Mouse (Mus musculus) ovary, adult 18-20 months (tissue): ENCODE measurements at regions not wholly inside any gene's neighbourhood (a gene's known extent, or its start where the extent isn't known, plus 50 kb on each side); places are given as distances from the start of the nearest gene placed in this dataset.
"Not testable (repeated sequence)": the region's sequence is repeated elsewhere in the genome, so short reads cannot be mapped to it uniquely, and the experiment has no call there.

Source experiments
- DNase-seq: peaks from one replicate; pipeline ENCODE4 v3.0.0; 2022; ENCODE audit warnings: low spot score, mixed read lengths

DNA sequence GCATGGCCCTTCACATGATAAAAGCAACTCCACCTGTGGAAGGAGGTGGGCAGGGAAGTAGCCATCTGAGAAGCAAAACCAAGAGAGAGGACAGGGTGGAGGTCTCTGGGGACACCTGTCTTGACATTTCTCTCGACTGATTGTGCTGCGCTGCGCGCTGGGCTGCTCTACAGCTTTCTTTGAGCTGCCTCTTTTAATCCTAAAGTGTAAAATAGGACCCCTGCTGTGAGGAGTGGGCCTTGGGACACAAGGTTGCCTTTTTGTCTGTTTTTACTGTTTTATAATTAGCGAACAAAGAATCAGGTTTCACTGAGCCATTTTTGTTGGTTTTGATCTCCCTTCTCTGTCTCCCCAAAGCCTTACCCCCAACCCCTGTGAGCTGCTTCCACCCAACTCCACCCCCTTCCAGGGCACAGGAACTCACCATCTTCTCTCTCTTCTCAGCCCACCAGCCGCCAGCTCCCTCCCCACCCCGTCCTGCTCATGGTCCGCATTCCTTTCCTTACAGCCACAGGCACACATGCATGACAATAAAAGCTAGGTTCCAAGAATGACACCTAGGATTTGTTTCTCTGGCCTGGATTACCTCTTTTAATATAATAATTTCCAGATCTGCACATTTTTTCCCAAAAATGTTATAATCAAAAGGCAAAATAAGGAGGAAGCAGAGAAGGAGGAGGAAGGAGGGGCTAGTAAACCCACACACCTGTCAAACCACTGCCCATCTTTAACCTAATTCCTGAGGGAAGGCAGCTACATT is 57.3 kb downstream of the Cbln4 start:
- DNase-seq, result no peak

DNA sequence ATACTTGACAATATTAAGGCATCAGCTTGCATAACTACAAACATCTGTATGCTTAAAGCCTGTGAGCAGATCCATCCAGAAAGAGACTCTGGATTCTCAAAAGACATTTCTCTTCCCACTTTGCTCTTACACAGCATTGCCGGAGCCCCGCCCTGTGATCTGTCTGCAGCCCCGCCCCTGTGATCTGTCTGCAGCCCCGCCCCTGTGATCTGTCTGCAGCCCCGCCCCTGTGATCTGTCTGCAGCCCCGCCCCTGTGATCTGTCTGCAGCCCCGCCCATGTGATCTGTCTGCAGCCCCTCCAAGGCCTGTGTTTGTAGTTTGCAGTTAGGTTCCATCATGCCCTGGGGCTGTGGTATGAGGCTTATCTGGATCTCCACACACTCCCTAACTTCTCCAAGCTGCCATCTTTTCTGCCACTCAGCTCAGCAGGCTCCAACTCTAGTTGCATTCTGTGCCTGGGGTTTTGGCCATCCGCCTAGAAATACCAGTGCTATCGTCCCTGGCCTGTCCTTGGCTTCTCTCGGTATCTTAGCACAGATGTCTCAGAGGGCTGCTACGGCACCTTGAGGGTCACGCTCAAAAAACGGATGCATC is 73.9 kb downstream of the Cbln4 start:
- peak; percentile 82 for DNase-seq

DNA sequence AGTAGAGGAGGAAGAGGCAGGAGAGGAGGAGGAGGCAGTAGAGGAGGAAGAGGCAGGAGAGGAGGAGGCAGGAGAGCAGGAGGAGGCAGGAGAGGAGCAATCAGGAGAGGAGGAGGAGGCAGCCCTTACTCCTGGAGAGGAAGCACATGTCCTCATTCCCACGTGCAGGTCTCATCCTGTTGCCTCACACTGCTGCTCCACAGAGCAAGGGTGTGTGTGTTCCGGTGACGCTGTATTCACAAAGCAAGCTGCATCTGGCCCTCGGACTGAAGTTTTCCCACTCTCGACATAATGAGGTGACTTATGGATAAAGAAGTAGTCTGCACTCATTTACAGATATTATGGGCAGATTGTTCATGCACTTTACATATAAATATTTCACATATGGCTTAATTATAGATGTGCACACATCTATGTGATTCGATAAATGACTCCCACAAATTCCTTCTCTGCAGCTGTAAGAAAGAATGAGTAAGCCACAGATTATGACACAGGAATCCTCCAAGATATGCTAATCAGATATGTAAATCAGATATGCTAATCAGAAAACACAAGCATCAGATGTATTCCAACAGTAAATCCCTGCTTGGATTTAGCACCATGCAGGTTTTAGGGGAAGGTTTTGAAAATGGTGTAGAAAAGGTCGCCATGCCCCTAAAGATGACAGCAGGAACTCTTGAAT is 96.6 kb downstream of the Cbln4 start:
- DNase-seq, result no peak

DNA sequence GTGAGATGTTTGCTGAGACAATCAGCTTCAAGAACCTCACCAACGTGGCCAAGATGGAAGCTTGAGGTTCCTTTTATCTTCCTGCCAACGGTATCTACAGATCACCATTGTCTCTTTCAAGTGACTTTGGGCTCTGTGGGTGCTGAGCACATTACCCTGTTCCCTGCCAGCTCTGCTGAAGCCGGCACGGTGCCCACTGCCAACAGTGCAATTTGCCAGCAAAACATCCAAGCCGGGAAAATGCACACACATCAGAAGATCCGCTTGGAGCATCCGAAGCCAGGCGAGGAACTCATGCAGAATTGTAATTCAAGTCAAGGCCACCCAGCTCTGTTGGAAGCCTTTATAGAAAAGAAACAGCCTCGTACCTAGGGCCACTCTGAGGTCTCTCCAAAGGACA is 100.6 kb downstream of the Cbln4 start:
- DNase-seq, result peak; percentile 8

DNA sequence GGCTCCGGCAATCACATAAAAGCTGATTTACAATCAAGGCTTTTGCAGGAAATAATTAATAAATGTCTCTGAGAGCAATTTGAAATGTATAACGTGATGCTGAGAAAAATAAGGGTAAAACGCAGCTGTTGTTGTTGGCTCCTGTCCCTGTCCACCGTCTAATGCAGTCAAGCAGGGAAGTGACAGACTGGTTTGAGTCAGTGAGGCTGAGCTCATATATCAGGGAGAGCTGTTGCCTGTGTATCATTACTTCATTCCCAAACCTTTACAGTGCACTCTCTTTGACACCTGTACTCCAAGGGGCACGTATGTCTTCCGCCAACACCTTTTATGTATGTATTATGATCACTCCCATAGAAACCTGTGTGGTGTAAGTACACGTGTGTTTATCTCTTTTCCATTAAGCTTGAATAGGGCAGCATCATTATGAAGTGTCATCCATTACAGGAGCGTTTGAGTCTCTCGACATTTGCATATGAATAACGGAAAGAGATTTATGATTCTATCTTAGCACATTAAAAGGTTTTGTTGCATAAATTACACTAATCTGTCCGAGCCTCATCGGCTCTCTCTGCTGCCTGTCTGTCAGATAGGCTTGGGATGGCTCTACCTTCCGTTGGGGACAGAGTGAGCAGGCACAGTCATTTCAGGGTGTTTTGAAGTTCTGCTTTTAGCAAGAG is 107.5 kb downstream of the Cbln4 start:
- DNase-seq, result no peak

DNA sequence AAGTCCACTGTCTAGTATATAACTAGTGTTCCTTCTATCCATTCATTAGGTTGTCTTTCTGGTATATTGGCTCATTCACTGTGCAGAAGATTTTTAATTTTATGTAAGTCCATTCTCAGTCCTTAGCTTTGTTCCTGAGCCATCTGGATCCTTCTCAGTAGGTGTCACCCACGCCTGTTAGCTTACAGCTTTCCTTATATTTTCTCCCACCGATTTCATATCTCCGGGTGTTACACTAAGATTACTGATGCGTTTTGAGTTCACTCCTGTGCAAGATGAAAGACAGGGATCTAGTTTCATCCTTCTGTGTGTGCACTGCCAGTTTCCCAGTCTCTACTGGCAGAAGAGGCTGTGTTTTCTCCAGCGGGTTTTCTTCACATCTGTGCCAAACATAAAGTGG is 122.3 kb downstream of the Cbln4 start:
- DNase-seq, result no peak

DNA sequence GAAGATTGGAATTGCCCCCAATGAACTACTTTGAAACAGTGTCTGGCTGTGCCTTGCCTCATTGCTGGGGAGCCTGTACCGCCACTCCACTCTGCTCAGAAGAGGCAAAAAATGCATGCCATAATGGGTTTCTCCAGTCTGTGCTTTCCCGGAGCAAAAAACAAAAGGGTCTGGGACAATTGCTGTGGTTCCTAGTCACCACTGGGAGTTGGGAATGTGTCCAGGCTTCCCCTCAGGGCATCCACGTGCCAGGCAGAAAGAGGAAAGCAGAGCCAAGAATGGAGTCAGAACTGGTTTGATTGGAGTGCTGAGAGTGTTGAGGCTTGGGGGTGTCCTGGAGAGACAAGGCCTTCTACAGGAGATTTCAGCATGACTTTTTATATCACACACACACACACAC is 156.0 kb downstream of the Cbln4 start:
- no peak for DNase-seq

DNA sequence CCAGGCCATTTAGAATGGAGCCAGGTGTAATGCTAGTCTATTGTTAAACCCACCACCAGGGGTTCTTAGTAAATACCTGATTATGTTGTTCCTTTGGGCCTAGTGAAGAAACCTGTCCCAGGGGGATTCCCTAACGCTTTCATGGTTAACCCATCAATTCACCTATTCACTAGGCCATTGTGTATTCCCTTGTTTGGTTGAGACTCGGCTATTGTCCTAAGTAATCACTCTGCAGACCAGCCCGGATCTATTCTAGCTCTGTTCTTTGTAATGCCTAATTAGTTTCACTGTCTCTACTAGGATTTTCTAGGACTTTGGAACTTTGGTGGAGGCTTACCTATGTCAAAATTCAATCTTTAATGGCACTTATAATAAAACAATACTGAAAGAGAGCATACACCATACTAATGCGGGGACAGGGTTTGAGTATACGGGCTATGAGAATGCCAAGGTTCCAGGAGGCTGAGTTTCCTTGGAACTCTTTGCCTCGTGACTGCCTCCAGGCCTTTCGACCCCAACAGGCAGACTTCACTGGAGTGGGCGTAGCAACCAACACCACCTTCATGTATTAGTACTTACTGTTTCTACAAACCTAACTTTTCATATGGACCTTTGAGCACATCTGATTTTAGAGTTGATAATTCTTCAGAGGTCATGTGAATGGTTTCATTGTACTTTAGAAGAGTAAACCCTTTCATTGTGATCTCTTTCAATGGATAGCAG is 163.9 kb downstream of the Cbln4 start:
- DNase-seq, result not testable (repeated sequence)

DNA sequence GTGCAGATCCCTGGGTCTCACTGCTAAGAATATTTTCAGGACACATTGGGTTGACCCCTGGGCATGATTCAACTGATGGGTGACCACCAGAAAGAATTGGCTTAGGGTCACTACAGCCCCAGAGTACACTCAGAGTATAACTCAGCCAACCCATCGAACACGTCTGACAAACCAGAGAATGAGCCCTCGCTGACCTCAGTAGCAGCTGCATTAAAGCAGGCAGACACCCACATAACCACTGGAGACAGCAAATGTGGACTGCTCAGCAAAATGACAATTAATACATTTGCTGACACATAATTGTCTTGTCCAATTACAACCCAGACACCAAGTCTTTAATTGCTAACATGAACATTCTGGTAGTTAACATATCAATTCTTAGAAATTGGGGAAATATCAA is 175.7 kb downstream of the Cbln4 start:
- no peak for DNase-seq

DNA sequence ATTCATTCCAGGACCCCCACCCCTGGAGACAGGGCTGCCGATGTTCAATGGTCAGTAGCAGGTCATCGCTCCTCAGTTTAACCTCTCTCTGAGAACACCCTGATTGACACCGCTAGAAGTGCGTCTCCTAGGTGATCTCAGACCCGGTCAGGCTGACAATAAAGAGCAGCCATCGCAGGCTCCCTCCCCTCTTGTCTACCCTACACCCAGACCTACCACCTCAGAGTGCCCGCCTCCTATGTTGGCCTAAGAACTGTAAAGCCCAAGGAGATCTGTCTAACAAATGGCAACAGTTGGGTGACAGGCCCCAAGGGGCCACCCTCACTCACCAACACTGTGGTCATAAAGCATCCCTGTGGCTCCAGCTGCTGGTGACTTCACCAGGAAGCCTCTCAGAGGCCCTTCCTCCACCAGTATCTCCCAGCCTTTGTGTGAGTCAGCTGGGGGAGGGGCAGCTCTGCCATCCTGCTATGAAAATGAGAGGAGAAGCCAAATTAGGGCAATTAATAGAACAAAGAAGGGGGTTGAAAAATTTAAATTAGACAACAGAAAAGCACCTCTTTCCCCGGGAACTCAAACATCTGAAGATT is 178.8 kb downstream of the Cbln4 start:
- DNase-seq, result no peak

DNA sequence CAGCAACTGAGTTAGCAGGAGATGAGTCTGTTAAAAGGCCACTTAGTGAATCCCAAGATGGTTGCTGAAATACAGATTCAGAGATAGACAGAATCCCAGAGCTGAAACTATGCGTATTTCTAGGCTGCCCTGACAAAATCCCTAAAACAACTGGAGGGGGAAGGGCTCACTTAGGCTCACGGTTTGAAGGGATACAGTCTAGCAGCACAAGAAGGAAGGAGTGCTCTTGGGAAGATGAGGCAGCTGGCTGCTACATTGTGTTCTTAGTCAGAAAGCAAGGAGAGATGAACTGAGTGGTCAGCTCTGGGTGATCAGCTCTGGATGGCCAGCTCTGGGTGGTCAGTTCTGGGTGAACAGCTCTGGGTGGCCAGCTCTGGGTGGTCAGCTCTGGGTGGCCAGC is 180.6 kb downstream of the Cbln4 start:
- DNase-seq, result no peak

DNA sequence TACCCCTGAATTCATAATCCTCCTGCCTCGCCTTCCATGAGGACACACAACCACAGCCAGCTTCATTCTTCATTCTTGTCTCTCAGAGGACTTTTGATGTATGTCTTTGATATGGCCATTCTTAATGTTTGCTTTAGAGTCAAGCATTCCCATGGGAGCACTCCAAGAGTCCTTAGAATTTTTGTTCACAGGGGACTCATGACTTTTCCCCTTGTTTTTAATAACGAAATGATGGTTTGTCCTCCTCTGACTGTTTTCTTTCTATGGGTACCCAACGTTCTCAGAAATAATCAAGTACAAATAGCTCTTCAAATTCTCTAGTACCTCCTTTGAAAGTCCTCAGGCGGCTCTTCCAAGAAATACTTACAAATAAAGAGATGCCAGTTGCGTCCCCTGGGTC is 184.4 kb downstream of the Cbln4 start:
- DNase-seq, result no peak

DNA sequence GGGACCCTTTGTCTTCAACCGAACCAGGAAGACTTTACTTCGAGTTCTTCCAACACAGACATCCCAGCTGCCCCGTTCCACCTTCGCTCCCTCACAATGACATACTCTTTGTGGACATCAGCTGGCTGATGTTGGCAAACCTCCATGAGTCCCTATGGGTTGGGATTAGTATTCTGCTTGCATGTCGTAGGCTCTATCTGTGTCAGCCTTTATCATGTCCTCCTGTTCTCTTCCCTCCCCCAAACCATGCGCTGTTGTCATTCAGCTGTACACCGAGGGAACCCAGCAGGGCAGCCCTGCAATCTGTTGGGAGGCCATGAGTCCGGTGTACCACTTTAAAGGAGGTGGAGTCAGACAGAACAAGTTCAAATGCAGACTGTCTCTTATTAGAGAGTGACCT is 186.8 kb downstream of the Cbln4 start:
- DNase-seq, result no peak

DNA sequence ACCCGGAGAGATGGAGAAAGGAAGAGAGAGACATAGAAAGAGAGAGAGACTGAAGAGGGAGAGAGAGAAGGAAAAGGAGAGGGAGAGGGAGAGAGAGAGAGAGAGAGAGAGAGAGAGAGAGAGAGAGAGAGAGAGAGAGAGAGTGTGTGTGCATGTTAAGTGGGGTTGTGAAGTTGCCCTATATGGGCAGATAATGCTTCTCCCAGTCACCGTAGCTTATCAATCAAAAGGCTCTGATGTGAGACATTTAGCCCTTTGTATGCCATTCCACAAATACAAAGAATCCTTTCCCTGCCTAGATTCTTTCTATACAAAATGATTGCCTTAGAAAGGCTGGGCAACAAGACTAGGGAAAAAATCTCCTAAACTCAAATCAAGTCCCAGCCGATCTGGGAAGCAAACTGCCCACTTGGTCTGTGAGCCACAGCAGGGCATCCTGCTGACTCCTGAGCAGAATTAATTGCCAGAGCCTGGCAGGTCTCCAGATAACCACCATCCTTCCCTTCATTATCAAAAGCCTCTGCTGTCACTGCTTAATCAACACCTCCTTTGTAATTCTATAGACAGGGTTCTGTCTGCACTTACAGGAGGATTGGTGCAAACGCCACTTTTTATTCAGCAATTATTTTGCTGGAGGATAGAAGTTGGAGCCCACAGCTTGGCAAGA is 196.3 kb downstream of the Cbln4 start:
- no peak for DNase-seq

DNA sequence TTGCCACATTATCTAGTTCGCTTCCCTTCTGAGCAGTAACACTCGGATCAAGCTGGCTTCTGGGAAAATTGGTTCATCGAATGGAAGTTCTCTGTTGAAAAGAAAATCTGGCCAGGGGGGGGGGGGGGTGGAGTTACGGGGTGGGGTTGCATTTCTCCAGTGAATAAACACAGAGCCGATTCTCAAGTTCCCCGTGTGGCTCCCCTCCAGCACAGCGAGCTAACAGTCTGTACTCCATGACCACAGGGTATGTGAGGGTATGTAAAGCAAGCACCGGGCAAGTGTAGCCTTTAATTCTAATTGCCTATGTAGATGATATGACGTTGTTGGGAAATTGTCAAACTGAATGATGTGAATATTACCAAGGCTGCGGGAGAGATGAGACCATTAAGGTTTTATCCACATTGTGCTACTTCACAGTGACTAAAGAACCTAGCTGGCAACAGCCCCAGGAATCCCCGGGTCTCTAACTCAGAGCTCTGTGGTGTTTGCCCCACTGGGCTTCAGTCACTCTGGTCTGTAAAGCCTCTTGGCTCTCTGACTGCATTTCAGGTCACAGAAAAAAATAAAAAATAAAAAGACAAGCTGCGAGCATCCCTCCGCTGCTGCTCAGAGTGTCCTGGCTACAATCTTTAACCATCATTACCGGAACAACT is 203.1 kb downstream of the Cbln4 start:
- no peak for DNase-seq

DNA sequence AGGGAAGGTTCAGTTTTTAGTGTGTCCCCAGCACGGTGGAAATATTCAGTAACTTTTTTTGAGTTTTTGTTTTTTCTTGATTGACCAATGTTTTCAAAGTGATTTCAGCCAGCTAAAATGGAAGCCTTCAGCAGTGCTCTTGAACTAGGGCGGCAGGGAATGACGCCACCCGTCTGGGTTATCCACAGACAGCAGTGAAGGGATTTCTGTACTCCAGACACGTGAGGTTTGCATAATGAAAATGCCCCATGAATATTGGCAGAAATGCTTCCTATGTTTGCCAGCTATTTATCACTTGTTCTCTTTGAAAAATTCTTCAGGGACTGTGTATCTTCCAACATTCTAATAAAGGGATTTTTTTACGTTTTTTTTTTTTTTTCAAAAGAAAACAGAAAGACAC is 221.1 kb downstream of the Cbln4 start:
- no peak for DNase-seq

DNA sequence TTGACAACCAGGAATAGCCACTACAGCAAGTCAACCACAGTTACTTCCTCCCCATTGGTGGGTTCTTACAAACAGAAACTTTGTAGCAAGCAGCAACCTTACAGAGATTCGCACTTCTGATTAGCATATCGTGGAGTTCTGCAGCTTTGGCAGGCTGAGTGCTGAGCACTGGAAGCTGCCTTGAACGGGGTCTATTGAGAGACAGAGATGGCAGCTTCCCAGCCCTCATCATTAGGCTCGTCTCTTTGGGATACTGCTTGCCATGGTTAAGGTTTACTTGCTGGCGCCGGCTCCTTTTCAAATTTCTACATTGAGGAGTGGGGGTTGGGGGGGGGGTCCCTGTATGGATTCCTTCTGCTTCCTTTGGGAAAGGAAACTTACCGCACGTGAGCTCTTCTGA is 224.8 kb downstream of the Cbln4 start:
- no peak for DNase-seq

DNA sequence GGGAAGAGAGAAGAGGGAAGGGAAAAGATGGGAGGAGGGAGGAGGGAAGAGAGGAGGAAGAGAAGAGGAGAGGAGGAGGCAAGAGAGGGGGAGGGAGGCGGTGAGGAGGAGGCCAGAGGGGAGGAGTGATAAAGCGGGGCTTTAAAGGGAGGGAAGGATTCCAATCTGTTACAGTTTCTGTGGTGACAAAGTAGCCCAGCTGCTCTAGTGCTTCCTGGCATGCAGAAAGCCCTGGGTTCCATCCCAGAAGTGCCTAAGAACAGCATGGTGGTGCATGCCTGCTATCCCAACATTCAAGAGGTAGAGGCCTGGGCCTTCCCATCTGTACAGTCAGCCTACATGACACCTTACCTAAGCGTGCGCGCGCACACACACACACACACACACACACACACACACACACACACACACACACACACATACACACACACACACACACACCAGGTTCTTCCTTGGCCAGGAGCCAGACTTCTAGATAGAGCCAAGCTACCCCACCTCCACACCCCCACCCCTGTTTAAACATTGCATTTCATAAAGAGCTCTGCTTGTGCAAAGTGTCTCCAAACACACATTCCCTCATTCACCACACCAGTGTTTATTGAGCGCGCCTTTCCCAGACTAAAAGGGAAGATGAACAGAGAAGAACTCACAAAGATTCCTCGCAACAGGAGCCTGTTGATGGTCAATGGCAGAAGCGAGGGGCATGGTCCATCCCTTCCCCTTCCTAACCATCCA is 226.4 kb downstream of the Cbln4 start:
- DNase-seq, result no peak

DNA sequence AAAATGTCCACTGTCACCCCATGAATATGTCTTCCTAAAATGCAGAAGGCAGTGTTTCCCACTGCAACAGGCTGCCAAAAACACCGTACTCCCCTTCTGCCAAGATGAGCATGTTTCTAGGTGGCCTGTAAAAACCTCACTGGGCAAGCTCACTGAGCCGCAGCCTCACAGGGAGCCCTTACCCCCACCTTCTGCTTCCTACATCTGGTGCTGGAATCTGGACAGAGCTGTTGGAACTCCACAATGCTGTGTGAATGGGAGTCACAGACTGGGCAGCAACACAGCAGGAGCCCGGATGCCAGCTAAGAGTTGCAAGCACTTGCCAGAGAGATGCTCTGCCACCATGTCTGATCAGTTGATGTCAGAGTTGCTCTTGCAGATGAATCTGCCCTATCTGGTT is 230.6 kb downstream of the Cbln4 start:
- no peak for DNase-seq

DNA sequence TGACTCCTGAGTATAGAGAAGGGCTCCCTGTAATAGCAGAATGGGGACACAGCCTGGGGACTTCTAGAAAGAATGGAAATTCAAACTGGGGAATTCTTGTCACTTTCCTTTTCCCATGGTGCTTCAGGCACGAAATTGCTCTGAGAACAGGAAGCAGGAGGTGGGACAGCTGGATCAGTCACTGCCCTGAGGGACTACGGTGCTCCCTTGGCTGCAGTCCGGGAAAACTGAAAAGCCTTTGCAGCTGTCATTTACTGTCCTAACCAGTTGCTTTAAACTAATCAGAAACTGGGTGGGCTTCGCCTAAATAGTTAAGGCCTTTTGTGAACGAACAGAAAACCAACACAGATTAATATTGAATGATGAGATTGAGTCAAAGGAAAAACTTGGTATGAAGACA is 237.9 kb downstream of the Cbln4 start:
- DNase-seq, result no peak
